Mouse (Mus musculus) brain, embryonic 14.5 days (tissue): Measurements from ENCODE around the gene 1110051M20Rik.
A peak's percentile ranks its signal among the peaks of the same experiment; 100 is the strongest.

ENCODE experiments used
- CTCF ChIP-seq: fragments of 200-500 bp; IDR thresholded peaks from 2 replicates; pipeline ENCODE4 v1.5.1; 2012; ENCODE audit warnings: inconsistent platforms, mild to moderate bottlenecking, moderate library complexity, borderline replicate concordance; ENCODE audit not compliant: insufficient read depth, insufficient read length; ENCODE audit errors: extremely low read depth
- POLR2A ChIP-seq: fragments of 200-500 bp; IDR thresholded peaks from 2 replicates; pipeline ENCODE4 v1.6.1; 2012; ENCODE audit warnings: mild to moderate bottlenecking, inconsistent platforms, borderline replicate concordance; ENCODE audit not compliant: poor library complexity, insufficient read depth, insufficient read length, severe bottlenecking; ENCODE audit errors: extremely low read depth

- no peak for TF ChIP-seq POLR2A
- peak; percentile 29; the same call in 1 of the 2 replicates for TF ChIP-seq CTCF
Measured at GRCm38 (mm10) chr2:91458673-91459391, 14.3 kb upstream of the 1110051M20Rik start.
